Mouse (Mus musculus): ENCODE measurements around the gene Psg20. TPM values are rescaled to one million over a fixed set of nuclear protein-coding genes. Genes with fewer than 3 reads are reported as not detected.
A peak's percentile ranks its signal among the peaks of the same experiment; 100 is the strongest.
"Not testable (repeated sequence)": the region's sequence is repeated elsewhere in the genome, so short reads cannot be mapped to it uniquely, and the experiment has no call there.

Gene Psg20
- not detected in 2 replicates for polyA plus RNA-seq (2014; fragmentation: Nextera tagmentation; extraction: Ambion mirVana)

DNA sequence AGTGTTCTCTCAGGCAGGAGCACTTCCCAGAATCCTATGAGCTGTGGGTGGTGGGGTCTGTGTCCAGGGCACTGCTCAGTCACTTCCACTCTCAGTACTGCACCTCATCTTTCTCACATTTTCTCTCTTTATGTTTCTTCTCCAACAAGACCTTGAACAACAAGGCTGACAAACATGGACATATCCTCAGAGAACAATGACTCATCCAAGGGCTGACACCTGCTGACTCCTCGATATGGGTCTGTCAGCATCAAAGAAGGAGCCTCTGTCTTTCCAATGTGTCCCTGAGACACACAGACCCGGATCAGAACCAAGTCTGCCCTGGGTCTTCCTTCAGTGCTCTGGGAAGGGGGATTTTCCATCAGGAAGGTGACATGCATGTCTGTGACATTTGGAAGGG, at the start of gene Psg20:
Psg20 (minus strand) TSS at position 101 of the 400 bp plus-strand sequence.
- no peaks in the 10 kb centered on the region for H3K9me3 ChIP-seq (ENCODE audit: control insufficient read depth, low read length)
- H3K4me1 ChIP-seq (ENCODE audit: control insufficient read depth, insufficient read depth, low read length): no peaks in the 10 kb centered on the region
- H3K36me3 ChIP-seq (ENCODE audit: control insufficient read depth, insufficient read depth, low read length): no peaks in the 10 kb centered on the region
- no peak within 1 kb of the TSS for H3K4me2 ChIP-seq
- DNase-seq (ENCODE audit: low spot score, missing footprints): no peak
- no peak for ATAC-seq (ENCODE audit: low FRiP score)
- H3K27ac ChIP-seq (ENCODE audit: low read depth, low read length): no peak within 1 kb of the TSS
- H3K4me3 ChIP-seq (ENCODE audit: low read depth, low read length): no peak within 1 kb of the TSS
- no peak within 1 kb of the TSS for H3K9ac ChIP-seq (ENCODE audit: low read length)
- H3K27me3 ChIP-seq (ENCODE audit: control insufficient read depth, insufficient read depth, low read length): no peaks in the 10 kb centered on the region
- 77% methylated on average over 2 of the region's 2 CpGs for WGBS

DNA sequence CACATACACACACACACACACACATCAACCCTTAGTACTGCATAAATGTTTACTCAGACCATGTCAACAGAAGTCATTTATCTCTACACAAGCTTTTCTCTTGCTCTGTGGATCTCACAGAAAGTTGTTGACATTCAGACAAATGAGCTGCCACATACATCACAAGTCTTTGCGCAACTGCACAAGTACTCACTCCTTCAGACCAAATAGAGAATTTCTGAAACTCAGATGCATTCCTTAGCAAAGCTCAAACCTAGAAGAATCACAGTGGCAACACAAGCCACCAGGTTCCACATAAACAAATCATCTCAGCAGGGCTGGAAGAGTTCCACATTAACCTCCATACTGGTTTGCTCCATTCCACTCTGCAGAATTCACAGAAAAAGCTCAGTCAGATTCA, 48.5 kb upstream of the Psg20 start:
- H3K4me3 ChIP-seq (ENCODE audit: low read depth, low read length): no peak overlapping the region
- H3K27me3 ChIP-seq (ENCODE audit: control insufficient read depth, insufficient read depth, low read length): no peaks in the 10 kb centered on the region
- no peak overlapping the region for H3K4me2 ChIP-seq
- H3K9ac ChIP-seq (ENCODE audit: low read length): no peak overlapping the region
- H3K9me3 ChIP-seq (ENCODE audit: control insufficient read depth, low read length): no peaks in the 10 kb centered on the region
- ATAC-seq (ENCODE audit: low FRiP score): no peak
- WGBS: 94% methylated on average over 1 of the region's 1 CpGs
- no peaks in the 10 kb centered on the region for H3K36me3 ChIP-seq (ENCODE audit: control insufficient read depth, insufficient read depth, low read length)
- H3K4me1 ChIP-seq (ENCODE audit: control insufficient read depth, insufficient read depth, low read length): no peaks in the 10 kb centered on the region
- DNase-seq (ENCODE audit: low spot score, missing footprints): no peak
- no peak overlapping the region for H3K27ac ChIP-seq (ENCODE audit: low read depth, low read length)

DNA sequence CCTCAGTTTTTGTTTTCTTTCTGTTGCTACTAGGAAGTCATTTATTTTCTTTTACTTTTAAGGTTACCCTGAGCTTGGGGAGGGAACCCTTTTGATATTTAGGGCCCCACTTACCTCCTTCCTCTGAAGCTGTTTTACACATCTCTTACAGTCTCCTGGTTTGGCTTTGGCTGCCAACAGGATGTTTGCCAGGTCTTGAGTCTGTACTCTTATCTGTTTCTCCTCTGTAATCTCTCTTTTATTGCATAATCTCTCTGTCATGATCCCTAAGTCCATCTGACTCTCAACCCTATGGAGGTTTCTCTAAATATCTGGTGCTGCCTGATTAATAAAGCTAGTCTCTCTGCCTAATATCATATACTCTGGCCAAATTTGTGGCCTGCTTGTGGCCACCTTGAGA, 47.1 kb upstream of the Psg20 start:
- no peak overlapping the region for H3K9ac ChIP-seq (ENCODE audit: low read length)
- no peaks in the 10 kb centered on the region for H3K9me3 ChIP-seq (ENCODE audit: control insufficient read depth, low read length)
- no peak overlapping the region for H3K27ac ChIP-seq (ENCODE audit: low read depth, low read length)
- no peak overlapping the region for H3K4me2 ChIP-seq
- ATAC-seq (ENCODE audit: low FRiP score): no peak
- no peak overlapping the region for H3K4me3 ChIP-seq (ENCODE audit: low read depth, low read length)
- H3K4me1 ChIP-seq (ENCODE audit: control insufficient read depth, insufficient read depth, low read length): no peaks in the 10 kb centered on the region
- DNase-seq (ENCODE audit: low spot score, missing footprints): no peak
- H3K36me3 ChIP-seq (ENCODE audit: control insufficient read depth, insufficient read depth, low read length): no peaks in the 10 kb centered on the region
- no peaks in the 10 kb centered on the region for H3K27me3 ChIP-seq (ENCODE audit: control insufficient read depth, insufficient read depth, low read length)

DNA sequence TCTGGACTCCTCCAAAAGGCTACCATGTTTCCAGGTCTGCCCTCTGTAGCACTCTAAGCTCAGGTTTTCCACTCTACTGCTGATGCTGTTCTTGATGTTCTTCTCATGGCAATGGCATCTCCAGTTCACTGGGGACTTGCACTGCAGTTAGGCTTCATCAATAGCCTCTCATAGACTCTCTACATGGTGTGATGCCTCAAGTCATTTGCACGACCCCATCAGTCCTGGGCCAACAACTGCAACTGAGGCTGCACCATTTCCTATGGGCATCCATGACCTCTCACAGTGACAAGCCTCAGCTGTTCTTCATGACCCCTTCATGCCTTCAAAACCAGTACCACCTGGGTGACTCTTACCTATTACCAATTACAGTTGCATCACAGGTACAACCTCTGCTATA, 42.4 kb upstream of the Psg20 start:
- ATAC-seq (ENCODE audit: low FRiP score): no peak

DNA sequence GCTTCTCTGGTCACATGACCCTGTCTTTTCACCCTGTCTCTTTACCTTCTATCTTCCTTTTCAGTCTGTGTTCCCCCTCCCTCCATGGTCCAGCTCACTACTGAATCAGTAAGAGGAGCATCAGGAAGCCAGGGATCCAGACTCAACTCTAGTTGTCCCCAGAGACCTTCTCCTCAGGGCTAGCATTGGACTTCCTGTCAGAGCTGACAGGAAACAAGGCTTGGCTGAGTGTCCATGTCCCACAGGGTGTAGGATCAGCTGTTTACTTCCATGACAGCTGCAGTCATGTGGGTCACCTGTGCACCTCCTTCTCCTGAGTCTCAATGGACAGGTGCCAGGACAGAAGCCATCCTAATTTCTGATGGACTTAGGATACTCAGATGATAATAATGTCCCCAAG, 39.9 kb upstream of the Psg20 start:
- H3K36me3 ChIP-seq (ENCODE audit: control insufficient read depth, insufficient read depth, low read length); H3K9ac ChIP-seq (ENCODE audit: low read length); H3K4me1 ChIP-seq (ENCODE audit: control insufficient read depth, insufficient read depth, low read length); H3K27ac ChIP-seq (ENCODE audit: low read depth, low read length); H3K4me3 ChIP-seq (ENCODE audit: low read depth, low read length); DNase-seq (ENCODE audit: low spot score, missing footprints); H3K27me3 ChIP-seq (ENCODE audit: control insufficient read depth, insufficient read depth, low read length); H3K9me3 ChIP-seq (ENCODE audit: control insufficient read depth, low read length); ATAC-seq (ENCODE audit: low FRiP score); H3K4me2 ChIP-seq: not testable (repeated sequence)

More for the DNA sequence above, 42.4 kb upstream of the Psg20 start:
- no peaks in the 10 kb centered on the region for H3K27me3 ChIP-seq (ENCODE audit: control insufficient read depth, insufficient read depth, low read length)
- no peak overlapping the region for H3K9ac ChIP-seq (ENCODE audit: low read length)
- H3K9me3 ChIP-seq (ENCODE audit: control insufficient read depth, low read length): no peaks in the 10 kb centered on the region
- no peaks in the 10 kb centered on the region for H3K36me3 ChIP-seq (ENCODE audit: control insufficient read depth, insufficient read depth, low read length)
- WGBS: 79% methylated on average over 1 of the region's 1 CpGs
- H3K4me3 ChIP-seq (ENCODE audit: low read depth, low read length): no peak overlapping the region
- H3K4me2 ChIP-seq: no peak overlapping the region
- DNase-seq (ENCODE audit: low spot score, missing footprints): no peak
- no peaks in the 10 kb centered on the region for H3K4me1 ChIP-seq (ENCODE audit: control insufficient read depth, insufficient read depth, low read length)
- no peak overlapping the region for H3K27ac ChIP-seq (ENCODE audit: low read depth, low read length)

DNA sequence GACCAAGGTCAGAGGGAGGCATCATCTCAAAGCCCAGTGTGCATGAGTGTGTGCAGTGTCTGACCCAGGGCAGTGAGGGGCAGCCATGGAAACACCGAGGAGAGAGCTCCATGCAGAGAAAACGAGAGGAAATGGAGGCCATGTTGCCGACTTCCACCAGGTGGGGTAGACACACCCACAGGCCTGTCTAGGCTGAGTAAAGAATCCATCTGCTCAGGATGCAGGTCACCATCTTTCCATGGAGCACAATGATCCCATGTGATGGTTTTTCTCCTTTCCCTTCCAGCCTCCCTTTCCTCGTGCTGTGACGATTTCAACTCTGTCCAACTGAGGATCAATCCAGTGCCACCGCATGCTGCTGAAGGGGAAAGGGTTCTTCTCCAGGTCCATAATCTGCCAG, 38.0 kb upstream of the Psg20 start:
- DNase-seq (ENCODE audit: low spot score, missing footprints) (no peak), ATAC-seq (ENCODE audit: low FRiP score) (no peak)
- Histone ChIP-seq H3K27ac (ENCODE audit: low read depth, low read length) (no peak overlapping the region), H3K4me1 (ENCODE audit: control insufficient read depth, insufficient read depth, low read length) (no peaks in the 10 kb centered on the region), H3K4me3 (ENCODE audit: low read depth, low read length) (no peak overlapping the region), H3K9me3 (ENCODE audit: control insufficient read depth, low read length) (no peaks in the 10 kb centered on the region), H3K9ac (ENCODE audit: low read length) (no peak overlapping the region), H3K36me3 (ENCODE audit: control insufficient read depth, insufficient read depth, low read length) (no peaks in the 10 kb centered on the region), H3K4me2 (no peak overlapping the region), H3K27me3 (ENCODE audit: control insufficient read depth, insufficient read depth, low read length) (no peaks in the 10 kb centered on the region)
- 80% methylated on average over 6 of the region's 6 CpGs for WGBS

DNA sequence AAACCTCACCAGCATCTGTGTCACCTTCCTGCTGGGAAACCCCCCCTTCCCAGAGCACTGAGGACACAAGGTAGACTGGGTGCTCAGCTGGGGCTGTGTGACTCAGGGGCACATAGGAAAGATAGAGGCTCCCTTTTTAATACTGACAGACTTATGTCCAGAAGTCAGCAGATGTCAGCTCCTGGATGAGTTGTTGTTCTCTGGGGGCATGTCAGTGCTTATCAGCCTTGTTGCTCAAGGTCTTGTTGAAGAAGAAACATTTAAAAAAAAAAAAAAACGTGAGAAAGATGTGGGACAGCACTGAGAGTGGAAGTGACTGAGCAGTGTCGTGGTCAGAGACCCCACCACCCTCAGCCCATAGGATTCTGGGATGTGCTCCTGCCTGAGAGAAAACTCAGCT, 31.8 kb upstream of the Psg20 start, which contains the start of gene Psg22:
Psg22 (plus strand) TSS at position 301 of the 400 bp plus-strand sequence.
- no peak within 1 kb of the TSS for H3K9ac ChIP-seq (ENCODE audit: low read length)
- H3K4me3 ChIP-seq (ENCODE audit: low read depth, low read length): no peak within 1 kb of the TSS
- no peak within 1 kb of the TSS for H3K4me2 ChIP-seq
- H3K27me3 ChIP-seq (ENCODE audit: control insufficient read depth, insufficient read depth, low read length): no peaks in the 10 kb centered on the region
- H3K9me3 ChIP-seq (ENCODE audit: control insufficient read depth, low read length): no peaks in the 10 kb centered on the region
- DNase-seq (ENCODE audit: low spot score, missing footprints): no peak
- no peak within 1 kb of the TSS for H3K27ac ChIP-seq (ENCODE audit: low read depth, low read length)
- 38% methylated on average over 2 of the region's 2 CpGs for WGBS
- H3K4me1 ChIP-seq (ENCODE audit: control insufficient read depth, insufficient read depth, low read length): no peaks in the 10 kb centered on the region
- H3K36me3 ChIP-seq (ENCODE audit: control insufficient read depth, insufficient read depth, low read length): no peaks in the 10 kb centered on the region
- ATAC-seq (ENCODE audit: low FRiP score): no peak

DNA sequence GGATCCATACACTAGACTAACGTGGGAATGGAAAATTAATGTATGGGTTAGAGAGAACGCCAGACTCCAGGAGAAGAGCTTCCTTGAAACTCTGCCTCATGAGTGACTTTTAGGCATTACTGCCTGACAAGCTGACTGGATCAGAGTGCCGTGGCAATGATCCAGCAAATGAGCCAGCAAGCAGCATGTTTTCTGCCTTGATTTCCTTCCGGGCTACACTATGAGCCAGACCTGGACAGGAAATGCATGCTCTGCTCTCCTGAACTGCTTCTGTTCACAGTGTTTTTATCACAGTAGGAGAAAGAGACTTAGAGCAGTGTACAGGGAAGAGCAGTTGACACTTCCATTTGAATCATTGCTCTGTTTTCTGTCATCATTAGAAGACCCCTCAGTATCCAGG, 29.6 kb upstream of the Psg20 start:
- Histone ChIP-seq H3K36me3 (ENCODE audit: control insufficient read depth, insufficient read depth, low read length) (no peaks in the 10 kb centered on the region), H3K9me3 (ENCODE audit: control insufficient read depth, low read length) (no peaks in the 10 kb centered on the region), H3K27me3 (ENCODE audit: control insufficient read depth, insufficient read depth, low read length) (no peaks in the 10 kb centered on the region), H3K4me1 (ENCODE audit: control insufficient read depth, insufficient read depth, low read length) (no peaks in the 10 kb centered on the region), H3K27ac (ENCODE audit: low read depth, low read length) (no peak overlapping the region), H3K9ac (ENCODE audit: low read length) (no peak overlapping the region), H3K4me2 (no peak overlapping the region), H3K4me3 (ENCODE audit: low read depth, low read length) (no peak overlapping the region)
- WGBS: 68% methylated on average over 4 of the region's 4 CpGs
- DNase-seq (ENCODE audit: low spot score, missing footprints) (no peak), ATAC-seq (ENCODE audit: low FRiP score) (no peak)

DNA sequence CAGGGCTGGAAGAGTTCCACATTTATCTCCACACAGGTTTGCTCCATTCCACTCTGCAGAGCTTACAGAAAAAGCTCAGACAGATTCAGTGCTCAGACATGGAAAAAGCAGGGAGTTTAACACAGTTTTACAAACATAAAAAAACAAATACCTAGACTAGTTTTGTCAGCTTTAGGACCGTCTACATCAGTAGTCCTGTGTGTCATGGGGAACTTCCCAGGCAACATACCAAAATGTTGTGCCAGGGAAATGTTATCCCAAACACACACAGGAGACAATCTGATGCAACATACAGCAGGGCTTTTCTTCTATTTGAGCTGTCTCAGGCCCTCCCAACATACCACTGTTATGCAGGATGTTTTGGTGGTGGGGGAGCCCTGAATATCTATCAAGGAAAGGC, 24.9 kb upstream of the Psg20 start:
- no peaks in the 10 kb centered on the region for H3K36me3 ChIP-seq (ENCODE audit: control insufficient read depth, insufficient read depth, low read length)
- H3K9me3 ChIP-seq (ENCODE audit: control insufficient read depth, low read length): no peaks in the 10 kb centered on the region
- no peak overlapping the region for H3K27ac ChIP-seq (ENCODE audit: low read depth, low read length)
- no peak for ATAC-seq (ENCODE audit: low FRiP score)
- H3K9ac ChIP-seq (ENCODE audit: low read length): no peak overlapping the region
- no peaks in the 10 kb centered on the region for H3K4me1 ChIP-seq (ENCODE audit: control insufficient read depth, insufficient read depth, low read length)
- no peak overlapping the region for H3K4me2 ChIP-seq
- H3K4me3 ChIP-seq (ENCODE audit: low read depth, low read length): no peak overlapping the region
- H3K27me3 ChIP-seq (ENCODE audit: control insufficient read depth, insufficient read depth, low read length): no peaks in the 10 kb centered on the region
- 82% methylated on average over 1 of the region's 1 CpGs for WGBS
- no peak for DNase-seq (ENCODE audit: low spot score, missing footprints)

DNA sequence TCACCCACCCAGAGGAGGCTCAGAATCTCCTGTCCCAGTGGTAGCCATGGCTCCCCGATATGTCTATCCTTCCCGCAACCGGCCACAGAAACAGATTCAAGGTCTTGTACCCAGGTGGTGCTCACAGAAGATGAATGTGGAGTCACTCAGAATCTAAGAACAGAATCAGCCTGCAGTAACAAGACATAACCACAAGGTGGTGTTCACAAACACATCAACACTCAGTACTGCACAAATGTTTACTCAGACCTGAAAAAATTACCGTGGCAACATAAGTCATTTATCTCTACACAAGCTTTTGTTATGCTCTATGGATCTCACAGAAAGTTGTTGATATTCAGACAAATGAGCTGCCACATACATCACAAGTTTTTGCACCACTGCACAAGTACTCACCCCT, 24.3 kb upstream of the Psg20 start:
- H3K36me3 ChIP-seq (ENCODE audit: control insufficient read depth, insufficient read depth, low read length); H3K9ac ChIP-seq (ENCODE audit: low read length); H3K9me3 ChIP-seq (ENCODE audit: control insufficient read depth, low read length); H3K27ac ChIP-seq (ENCODE audit: low read depth, low read length); H3K4me3 ChIP-seq (ENCODE audit: low read depth, low read length); H3K4me2 ChIP-seq; H3K27me3 ChIP-seq (ENCODE audit: control insufficient read depth, insufficient read depth, low read length); ATAC-seq (ENCODE audit: low FRiP score); H3K4me1 ChIP-seq (ENCODE audit: control insufficient read depth, insufficient read depth, low read length): not testable (repeated sequence)
- peak; percentile 75 for DNase-seq (ENCODE audit: low spot score, missing footprints)
- WGBS: 79% methylated on average over 4 of the region's 4 CpGs

Measured in midbrain, embryonic 11.5 days (tissue).